Mouse (Mus musculus) layer of hippocampus, postnatal 25 days (tissue): Measurements from ENCODE around the gene Stk33. TPM values are rescaled to one million over a fixed set of nuclear protein-coding genes. Genes with fewer than 3 reads are reported as not detected.

Source experiments
- DNase-seq, 2 experiments: peaks; one replicate each; pipeline ENCODE4 v3.0.0; 2022; ENCODE audit warnings: mixed read lengths in 2 of 2, low spot score in 1 of 2; ENCODE audit errors: extremely low spot score in 1 of 2
- total RNA-seq, 2 experiments: library from RNA; stranded (reverse); gene quantifications; 2 replicates each; pipeline ENCODE4 v1.2.3; 2021

Gene Stk33
- total RNA-seq, 2 experiments from 2014 or later: 1.1 to 1.3 TPM

DNA sequence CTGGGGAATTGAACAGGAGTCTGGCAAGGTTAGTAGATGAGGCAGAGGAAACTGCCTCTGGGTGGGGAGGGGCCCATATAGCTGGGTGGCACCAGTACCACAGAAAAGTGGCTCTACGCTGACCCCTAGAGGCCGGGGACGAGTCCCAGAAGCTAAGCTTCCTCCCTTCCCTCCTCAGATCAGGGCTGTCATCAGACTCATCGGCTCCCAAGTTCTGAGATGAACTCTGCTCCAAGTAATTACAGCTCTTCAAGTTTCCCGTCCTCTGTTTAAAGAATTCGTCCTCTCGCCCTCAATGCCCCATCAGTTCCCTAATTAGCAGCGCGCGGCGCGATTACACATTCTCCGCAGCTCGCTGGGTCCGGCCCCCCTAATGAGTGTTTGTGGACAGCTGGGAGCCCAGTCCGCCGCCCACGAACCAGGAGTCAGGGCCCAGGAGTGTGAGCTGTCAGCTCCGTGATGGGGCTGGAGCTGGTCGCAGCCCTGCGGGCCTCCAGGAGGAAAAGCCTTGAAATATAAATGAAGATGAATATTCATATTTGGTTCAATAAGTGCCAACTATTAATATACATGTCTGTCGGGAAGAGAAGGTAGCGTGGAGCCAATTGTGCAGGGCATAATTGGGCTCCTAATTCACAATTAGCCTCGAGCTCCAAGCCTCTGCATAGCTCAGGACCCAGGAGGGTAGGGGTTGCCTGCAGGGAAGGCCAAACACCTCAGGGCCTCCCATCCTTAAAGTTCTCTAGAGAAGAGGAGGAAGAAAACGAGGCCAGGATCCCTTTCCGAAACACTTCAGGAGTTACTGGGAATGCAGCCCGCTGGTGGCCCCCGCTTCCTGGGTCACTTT lies 183.2 kb downstream of the Stk33 start:
- peak; percentile 41 to 86 for DNase-seq

DNA sequence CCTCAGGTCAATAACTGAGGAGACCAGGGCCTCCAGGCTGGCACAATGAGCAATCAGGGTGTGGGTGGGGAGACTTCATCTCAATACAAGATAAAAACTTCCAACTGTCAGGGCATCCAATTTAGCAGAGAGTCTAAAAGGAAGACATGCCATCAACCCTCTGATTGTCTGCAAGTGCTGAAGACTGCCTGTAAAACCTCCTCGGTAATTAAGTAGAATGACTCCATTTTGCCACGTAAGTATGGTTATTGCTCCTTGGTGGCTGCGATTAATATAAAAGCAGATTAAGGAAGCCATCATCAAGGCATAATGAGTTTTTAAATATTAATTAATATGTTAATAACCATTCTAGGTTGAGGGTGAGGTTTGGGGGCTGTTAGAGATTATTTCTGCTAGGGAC lies 187.5 kb downstream of the Stk33 start:
- no peak for DNase-seq

GRCm38 (mm10) chr7:109244776-109245175 lies 194.1 kb downstream of the Stk33 start:
- DNase-seq: no peak

GRCm38 (mm10) chr7:109241313-109241712 lies 197.6 kb downstream of the Stk33 start:
- no peak for DNase-seq

GRCm38 (mm10) chr7:109239346-109239745 lies 199.5 kb downstream of the Stk33 start:
- DNase-seq: no peak

- DNase-seq: no peak
These were observed 200.2 kb downstream of the Stk33 start for GRCm38 (mm10) chr7:109238724-109239123.

DNA sequence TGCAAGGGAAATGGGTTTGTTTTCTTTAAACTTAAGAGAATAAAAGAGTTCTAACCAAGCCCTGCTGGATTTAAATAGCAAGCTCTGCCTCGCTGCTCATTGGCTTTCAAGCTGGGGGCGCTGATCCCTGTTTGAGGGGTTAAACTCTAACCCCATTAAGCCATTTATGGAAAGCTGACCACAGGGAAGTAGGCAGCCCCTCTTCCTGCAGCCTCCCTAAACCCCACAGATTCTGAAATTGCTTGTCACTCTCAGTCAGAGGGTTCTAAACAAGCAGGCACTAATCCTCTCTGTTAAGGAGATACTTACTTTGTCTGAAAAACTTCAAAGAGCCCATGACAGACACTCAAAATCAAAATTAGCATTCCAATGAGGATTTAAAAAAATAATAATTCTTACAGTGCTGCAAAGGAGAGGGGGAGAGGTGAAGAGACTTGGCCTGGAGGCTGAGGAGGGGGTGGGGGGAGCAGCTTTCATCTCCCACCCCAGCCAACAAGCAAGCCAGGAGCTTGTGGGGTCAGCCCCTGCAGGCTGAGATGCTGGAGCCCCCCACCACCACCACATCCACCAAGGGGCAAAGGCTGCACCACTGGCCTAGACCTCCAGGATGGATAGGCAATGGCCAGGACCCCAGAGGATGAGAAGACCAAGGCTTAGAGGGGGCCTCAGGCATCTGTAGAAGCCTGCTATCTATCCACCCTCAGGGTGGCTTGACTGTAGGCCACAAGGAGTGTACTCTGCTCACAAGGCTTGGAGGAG lies 203.8 kb downstream of the Stk33 start:
- no peak for DNase-seq

DNA sequence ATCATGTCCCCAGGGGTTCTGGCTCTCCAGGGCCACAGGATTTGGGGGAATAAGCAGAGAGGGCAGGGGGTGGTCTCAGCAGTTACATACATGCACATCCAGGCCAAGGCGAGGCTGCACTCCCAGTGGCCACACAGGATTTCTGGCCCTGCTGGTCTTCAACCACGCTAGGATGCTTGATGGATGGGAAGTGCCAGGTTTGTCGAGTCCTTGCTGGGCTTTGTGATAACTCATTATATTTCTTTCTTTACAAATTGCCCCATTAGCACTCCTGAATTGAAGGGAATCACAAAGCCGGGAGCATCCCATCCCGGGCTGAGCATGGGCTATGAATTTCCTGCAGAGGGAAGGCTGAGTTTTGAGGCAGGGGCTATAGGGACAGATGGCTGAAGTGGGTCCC lies 204.4 kb downstream of the Stk33 start:
- DNase-seq: no peak

- peak in 1 of 2 experiments; percentile 15 for DNase-seq
These were observed 207.0 kb downstream of the Stk33 start for GRCm38 (mm10) chr7:109231881-109232321.

DNA sequence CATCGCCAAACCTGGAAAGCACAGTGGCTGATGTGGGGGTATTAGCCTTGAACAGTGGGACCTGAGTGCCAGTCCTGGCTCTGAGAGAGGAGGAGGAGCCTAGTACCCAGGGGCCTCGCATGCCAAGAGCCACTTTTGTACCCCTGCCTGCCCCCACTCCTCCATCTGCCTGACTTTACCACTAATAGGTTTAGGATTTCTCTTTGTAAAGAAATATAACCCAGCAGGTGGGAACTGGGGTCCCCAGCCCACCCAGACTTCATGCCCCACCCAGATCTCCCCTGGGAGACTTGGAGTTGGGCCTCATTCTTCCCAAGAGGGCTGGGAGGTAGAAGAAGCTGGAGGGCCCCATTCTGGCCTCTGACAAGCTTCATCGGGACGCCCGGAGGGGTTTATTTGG lies 207.6 kb downstream of the Stk33 start:
- peak in 1 of 2 experiments; percentile 6 for DNase-seq

DNA sequence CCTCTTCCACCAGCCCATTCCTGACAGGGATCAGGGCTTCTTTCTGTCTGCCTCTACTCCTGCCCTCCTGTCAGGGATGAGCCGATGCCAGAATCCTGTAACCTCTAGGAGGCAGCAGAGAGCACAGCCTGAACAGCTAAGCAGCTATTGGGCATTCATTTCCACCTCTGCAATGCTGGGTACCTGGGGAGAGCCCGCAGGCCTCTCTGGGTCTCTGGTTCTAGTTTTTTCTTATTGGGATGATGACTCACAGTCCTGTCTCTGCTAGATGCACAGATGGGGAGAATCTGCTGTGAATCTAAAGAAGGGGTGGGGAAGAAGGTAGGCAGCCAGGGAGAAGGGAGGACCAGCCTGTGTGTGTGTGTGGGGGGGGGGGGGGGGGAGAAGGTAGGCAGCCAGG lies 208.1 kb downstream of the Stk33 start:
- peak; percentile 58 to 75 for DNase-seq

Other genes starting within 250 kb of the Stk33 start
- gene Trim66, start 69.1 kb upstream of the Stk33 start, total RNA-seq: 1 to 10 TPM; 4.5 to 5.0 TPM
- gene Rpl27a, start 80.1 kb upstream of the Stk33 start, total RNA-seq: 100 to 1,000 TPM; 129 to 142 TPM